Comparison of ENCODE assay signal across 21 mouse cellular contexts in the genomic region with DNA sequence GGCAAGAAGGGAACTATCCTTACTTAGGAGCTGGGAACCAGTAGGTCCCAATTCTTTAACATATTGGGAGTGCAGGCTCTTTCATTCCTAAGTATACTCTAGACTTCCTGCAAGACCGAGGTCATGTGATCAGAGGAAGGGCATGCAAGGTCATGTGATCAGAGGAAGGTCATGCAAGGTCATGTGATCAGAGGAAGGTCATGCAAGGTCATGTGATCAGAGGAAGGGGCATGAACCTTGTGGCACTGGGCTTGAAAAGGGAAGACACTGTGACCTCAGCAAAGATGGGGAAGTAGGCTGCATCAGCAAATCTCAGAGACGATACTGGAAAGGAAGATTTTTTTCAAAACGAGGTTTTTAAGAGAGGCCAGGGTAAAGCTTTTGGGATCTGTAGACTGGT. TPM values are rescaled to one million over a fixed set of nuclear protein-coding genes. Genes with fewer than 3 reads are reported as not detected.
DNase-seq lines count a peak whose midpoint lies in the region; ATAC-seq lines count a peak whose summit lies in the region.
"Had no signal": no experiment of that assay in that cellular context is flagged by ENCODE, and none has a peak within 500 bp of the region (broad histone marks: within the 10 kb centered on the region; RNA-seq: fewer than 3 reads in every experiment).

No protein-coding gene starts in this region.

- no peaks in the 10 kb centered on the region for H3K27me3 ChIP-seq in heart, embryonic 10.5 days (ENCODE audit: insufficient read depth, poor library complexity, severe bottlenecking)
- H3K27me3 ChIP-seq in heart, embryonic 11.5 days (ENCODE audit: control insufficient read depth, insufficient read depth, low read length) = no peaks in the 10 kb centered on the region
- H3K27me3 ChIP-seq: heart, embryonic 15.5 days; midbrain, embryonic 13.5 days; neural tube, embryonic 15.5 days had no signal

- no peak for ATAC-seq in heart, embryonic 11.5 days (replicated peaks; ENCODE audit: insufficient number of reproducible peaks, low FRiP score, low TSS enrichment)
- ATAC-seq in megakaryocyte, adult 5-6 weeks (ENCODE audit: poor library complexity, severe bottlenecking) = peak; percentile 88
- ATAC-seq: midbrain, embryonic 13.5 days had no signal

- WGBS in heart, embryonic 10.5 days = 78% methylated on average over 3 of the region's 3 CpGs
- WGBS in heart, embryonic 11.5 days (ENCODE audit: insufficient replicate concordance) = 78% methylated on average over 3 of the region's 3 CpGs

- no peak overlapping the region for H3K27ac ChIP-seq in heart, embryonic 10.5 days
- no peak overlapping the region for H3K27ac ChIP-seq in heart, embryonic 11.5 days (ENCODE audit: low read depth, low read length)
- H3K27ac ChIP-seq: heart, embryonic 15.5 days; kidney, postnatal 0 days; layer of hippocampus, adult 2 months; left cerebral cortex, adult 2 months; limb, embryonic 10.5 days; liver, embryonic 14.5 days; midbrain, embryonic 13.5 days; neural tube, embryonic 15.5 days had no signal

- H3K4me2 ChIP-seq in heart, embryonic 11.5 days = no peak overlapping the region
- H3K4me2 ChIP-seq: heart, embryonic 15.5 days; midbrain, embryonic 13.5 days; neural tube, embryonic 15.5 days had no signal

- H3K4me1 ChIP-seq in heart, embryonic 10.5 days = peaks cover 12% of the 10 kb centered on the region; the same call in 1 of the 2 replicates
- H3K4me1 ChIP-seq in heart, embryonic 11.5 days (ENCODE audit: control insufficient read depth, insufficient read depth, low read length) = peaks cover 5% of the 10 kb centered on the region; the same call in 1 of the 2 replicates
- H3K4me1 ChIP-seq: limb, embryonic 10.5 days; midbrain, embryonic 13.5 days had no signal

- H3K9me3 ChIP-seq in heart, embryonic 10.5 days = no peaks in the 10 kb centered on the region
- no peaks in the 10 kb centered on the region for H3K9me3 ChIP-seq in heart, embryonic 11.5 days (replicated peaks; ENCODE audit: control insufficient read depth, low read length)
- H3K9me3 ChIP-seq: heart, embryonic 15.5 days; limb, embryonic 10.5 days; midbrain, embryonic 13.5 days; neural tube, embryonic 15.5 days had no signal

- peak; percentile 25 for DNase-seq in heart, embryonic 10.5 days (ENCODE audit: low spot score)
- peak; percentile 65 to 74 for DNase-seq in spleen, postnatal 36 days (ENCODE audit: low spot score in 2 of 2)
- no peak for DNase-seq in spleen, postnatal 14 days (ENCODE audit: low spot score in 2 of 2)
- DNase-seq in urinary bladder, adult 2 months (ENCODE audit: low spot score) = no peak
- DNase-seq in thymus, postnatal 0 days (ENCODE audit: low spot score) = no peak
- DNase-seq: cerebellum, postnatal 14 days; gastrocnemius, postnatal 25 days; lung, postnatal 14 days; retina, postnatal 1 day; thymus, postnatal 25 days had no signal

- no peak overlapping the region for H3K4me3 ChIP-seq in heart, embryonic 10.5 days
- H3K4me3 ChIP-seq in heart, embryonic 11.5 days (ENCODE audit: low read depth, low read length) = no peak overlapping the region
- H3K4me3 ChIP-seq: heart, embryonic 15.5 days; layer of hippocampus, adult 2 months; left cerebral cortex, adult 2 months; limb, embryonic 10.5 days; midbrain, embryonic 13.5 days; myocyte; neural tube, embryonic 15.5 days had no signal

- no peaks in the 10 kb centered on the region for H3K36me3 ChIP-seq in heart, embryonic 10.5 days
- H3K36me3 ChIP-seq in heart, embryonic 11.5 days (ENCODE audit: control insufficient read depth, insufficient read depth, low read length) = no peaks in the 10 kb centered on the region
- H3K36me3 ChIP-seq: heart, embryonic 15.5 days; limb, embryonic 10.5 days; midbrain, embryonic 13.5 days; neural tube, embryonic 15.5 days had no signal

- no peak overlapping the region for H3K9ac ChIP-seq in heart, embryonic 11.5 days (ENCODE audit: low read depth, low read length)
- H3K9ac ChIP-seq: heart, embryonic 15.5 days; liver, embryonic 14.5 days; midbrain, embryonic 13.5 days; neural tube, embryonic 15.5 days had no signal

RNA-seq across cellular contexts. Expression of a gene that starts 49.5 kb away (rescaled TPM):
- polyA plus RNA-seq in heart, embryonic 10.5 days (2016; fragmentation: Nextera tagmentation; extraction: Ambion mirVana) = 38.3 and 44.2 TPM in 2 replicates
- polyA plus RNA-seq in heart, embryonic 11.5 days (2014; fragmentation: Nextera tagmentation; extraction: Ambion mirVana) = 36.3 and 41.5 TPM in 2 replicates
- total RNA-seq in megakaryocyte, adult 5-6 weeks (2015) = 37.1 and 37.3 TPM in 2 replicates
- 54.6 and 55.6 TPM in 2 replicates for total RNA-seq in megakaryocyte, adult 5-6 weeks (2017)
- polyA plus RNA-seq in urinary bladder, adult 2 months (2012; rRNA removed) = 41.2 and 42.3 TPM in 2 replicates
- 16.4 and 18.5 TPM in 2 replicates for polyA plus RNA-seq in thymus, postnatal 0 days (2015; fragmentation: Nextera tagmentation; extraction: Ambion mirVana)

Comparison
In these comparisons a context has a peak if more than half of its experiments do, and no peak if none do; other contexts are left out.
1. DNase-seq: peak in heart, embryonic 10.5 days (single experiment) and spleen, postnatal 36 days (2 of 2); none in spleen, postnatal 14 days (0 of 2), urinary bladder, adult 2 months (single experiment) and thymus, postnatal 0 days (single experiment).